Mouse (Mus musculus) forebrain, embryonic 12.5 days (tissue): ENCODE results near the gene Pcbp1. TPM values are rescaled to one million over a fixed set of nuclear protein-coding genes. Genes with fewer than 3 reads are reported as not detected.
A peak's percentile ranks its signal among the peaks of the same experiment; 100 is the strongest.

Source experiments
- ATAC-seq: fragments of 200-750 bp; cut with Nextera tagmentation; 2 replicates; pipeline ENCODE4 v1.8.0; 2017; ENCODE audit warnings: moderate TSS enrichment; ENCODE audit not compliant: low FRiP score
- H3K27ac ChIP-seq: fragments of 300-500 bp; sonication (generic); 2 replicates; pipeline ENCODE4 v1.5.1; 2016; ENCODE audit warnings: mild to moderate bottlenecking
- H3K27me3 ChIP-seq: fragments of 300-500 bp; sonication (generic); 2 replicates; pipeline ENCODE4 v1.6.1; 2016; ENCODE audit warnings: mild to moderate bottlenecking
- H3K36me3 ChIP-seq: fragments of 300-500 bp; sonication (generic); replicated peaks from 2 replicates; pipeline ENCODE4 v1.6.1; 2016; ENCODE audit warnings: mild to moderate bottlenecking
- H3K4me1 ChIP-seq: fragments of 300-500 bp; sonication (generic); 2 replicates; pipeline ENCODE4 v1.6.1; 2016
- H3K4me2 ChIP-seq: fragments of 300-500 bp; sonication (generic); 2 replicates; pipeline ENCODE4 v1.6.1; 2016; ENCODE audit warnings: mild to moderate bottlenecking, moderate library complexity
- H3K4me3 ChIP-seq: fragments of 300-500 bp; sonication (generic); replicated peaks from 2 replicates; pipeline ENCODE4 v1.5.1; 2016; ENCODE audit warnings: mild to moderate bottlenecking
- H3K9ac ChIP-seq: fragments of 300-500 bp; sonication (generic); 2 replicates; pipeline ENCODE4 v1.6.1; 2016; ENCODE audit warnings: mild to moderate bottlenecking
- H3K9me3 ChIP-seq: fragments of 300-500 bp; sonication (generic); 2 replicates; pipeline ENCODE4 v1.6.1; 2016
- WGBS: fragments of 180-500 bp; shearing (Covaris S2); methylation state at CpG from one replicate; pipeline ENCODE4 v1.1.7; 2016; 5-methylcytosine and 5-hydroxymethylcytosine counted together
- polyA plus RNA-seq: library from polyadenylated mRNA; unstranded; fragments of >200 nt; fragmentation: Nextera tagmentation; extraction: Ambion mirVana; gene quantifications from 2 replicates; pipeline ENCODE4 v1.2.1, GENCODE M21; 2016

Pcbp1 gene
- polyA plus RNA-seq, 1 experiment from 2014 or later: 562 TPM

- Histone ChIP-seq H3K4me3 (peak overlapping the region; percentile 10), H3K36me3 (peaks cover 24% of the 10 kb centered on the region), H3K27ac (peak overlapping the region; percentile 43; the same call in 1 of the 2 replicates), H3K4me2 (peak overlapping the region; percentile 92), H3K9me3 (no peaks in the 10 kb centered on the region), H3K9ac (peak overlapping the region; percentile 21; the same call in 1 of the 2 replicates), H3K27me3 (no peaks in the 10 kb centered on the region), H3K4me1 (peaks cover 17% of the 10 kb centered on the region)
- 78% methylated on average over 5 of the region's 5 CpGs for WGBS
- no peak for ATAC-seq
Measured at GRCm38 (mm10) chr6:86522001-86522911, 3.9 kb downstream of the Pcbp1 start.

DNA sequence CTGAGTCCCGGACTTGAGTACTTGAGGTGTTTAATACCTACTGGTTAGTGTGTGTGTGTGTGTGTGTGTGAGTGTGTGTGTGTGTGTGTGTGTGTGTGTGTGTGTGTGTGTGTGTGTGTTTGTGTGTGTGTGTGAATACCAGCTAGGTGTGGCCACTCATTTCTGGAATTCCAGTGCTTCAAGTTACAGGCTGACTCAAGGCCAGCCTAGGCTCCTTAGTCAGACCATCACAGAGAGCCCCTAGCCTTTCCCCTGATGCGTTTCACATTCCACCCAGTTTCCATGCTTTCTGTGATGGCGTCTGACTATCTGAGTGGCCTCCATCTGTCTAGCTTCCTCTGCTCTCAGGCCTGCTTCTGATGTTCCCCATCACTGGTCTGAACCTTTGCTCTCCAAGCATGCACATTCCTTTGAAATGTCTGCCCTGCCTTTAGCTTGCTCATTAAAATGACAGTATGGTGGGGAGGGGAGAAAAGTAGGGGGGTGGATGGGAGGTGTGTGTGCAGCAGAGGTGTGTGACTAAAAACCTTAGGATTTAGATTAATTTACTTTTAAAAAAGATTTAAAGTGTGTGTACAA, 6.3 kb downstream of the Pcbp1 start:
- Histone ChIP-seq H3K27ac (no peak overlapping the region), H3K4me3 (no peak overlapping the region), H3K4me2 (no peak overlapping the region), H3K27me3 (no peaks in the 10 kb centered on the region), H3K9ac (no peak overlapping the region), H3K36me3 (peaks cover 21% of the 10 kb centered on the region), H3K9me3 (no peaks in the 10 kb centered on the region), H3K4me1 (peaks cover 17% of the 10 kb centered on the region)
- ATAC-seq: no peak
- 75% methylated on average over 3 of the region's 3 CpGs for WGBS

- Histone ChIP-seq H3K9ac (no peak overlapping the region), H3K4me1 (no peaks in the 10 kb centered on the region), H3K9me3 (no peaks in the 10 kb centered on the region), H3K4me3 (no peak overlapping the region), H3K27ac (no peak overlapping the region), H3K4me2 (no peak overlapping the region), H3K27me3 (no peaks in the 10 kb centered on the region), H3K36me3 (no peaks in the 10 kb centered on the region)
- 81% methylated on average over 1 of the region's 1 CpGs for WGBS
- ATAC-seq: no peak
Measured at GRCm38 (mm10) chr6:86516021-86516420, 10.1 kb downstream of the Pcbp1 start.

DNA sequence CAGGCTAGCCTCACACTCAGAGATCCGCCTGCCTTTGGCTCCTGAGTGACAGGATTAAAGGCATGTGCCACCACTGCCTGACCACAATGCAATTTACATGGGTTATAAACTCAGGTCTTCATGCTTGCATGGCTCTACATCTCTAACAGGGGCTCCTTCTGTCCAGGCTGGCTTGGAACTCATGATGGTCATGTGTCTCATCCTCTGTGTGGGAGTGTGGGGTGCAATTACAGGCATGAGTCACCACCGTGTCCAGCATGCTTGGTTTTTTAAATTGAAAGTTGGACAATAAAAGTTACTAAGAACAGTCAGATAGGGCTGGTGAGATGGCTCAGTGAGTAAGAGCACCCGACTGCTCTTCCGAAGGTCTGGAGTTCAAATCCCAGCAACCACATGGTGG, 12.8 kb downstream of the Pcbp1 start:
- no peak for ATAC-seq
- Histone ChIP-seq H3K9me3 (no peaks in the 10 kb centered on the region), H3K4me1 (no peaks in the 10 kb centered on the region), H3K9ac (no peak overlapping the region), H3K36me3 (no peaks in the 10 kb centered on the region), H3K27ac (no peak overlapping the region), H3K27me3 (no peaks in the 10 kb centered on the region), H3K4me3 (no peak overlapping the region), H3K4me2 (no peak overlapping the region)
- WGBS: 93% methylated on average over 4 of the region's 4 CpGs

GRCm38 (mm10) chr6:86510979-86511378, 15.1 kb downstream of the Pcbp1 start:
- H3K4me3 ChIP-seq: no peak overlapping the region
- no peaks in the 10 kb centered on the region for H3K36me3 ChIP-seq
- H3K9ac ChIP-seq: no peak overlapping the region
- H3K4me1 ChIP-seq: no peaks in the 10 kb centered on the region
- no peak overlapping the region for H3K4me2 ChIP-seq
- no peak for ATAC-seq
- no peaks in the 10 kb centered on the region for H3K27me3 ChIP-seq
- WGBS: 85% methylated on average over 4 of the region's 4 CpGs
- no peak overlapping the region for H3K27ac ChIP-seq
- H3K9me3 ChIP-seq: no peaks in the 10 kb centered on the region

DNA sequence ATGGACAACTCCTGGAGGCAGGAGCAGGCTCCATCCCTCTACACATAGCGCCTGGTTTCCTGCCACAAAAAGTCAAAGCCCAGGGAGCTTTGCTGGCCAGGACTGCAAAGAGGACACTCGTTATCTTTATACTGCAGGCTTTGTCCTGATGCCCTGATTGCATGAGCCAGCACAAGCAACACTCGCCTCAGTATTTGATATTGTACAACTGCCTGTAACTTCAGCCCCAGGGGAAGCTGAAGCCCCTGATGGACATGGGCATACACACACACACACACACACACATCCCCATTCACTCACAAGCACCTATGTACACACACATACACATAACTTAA, 16.3 kb downstream of the Pcbp1 start:
- Histone ChIP-seq H3K36me3 (no peaks in the 10 kb centered on the region), H3K9ac (no peak overlapping the region), H3K27ac (no peak overlapping the region), H3K27me3 (no peaks in the 10 kb centered on the region), H3K9me3 (no peaks in the 10 kb centered on the region), H3K4me1 (no peaks in the 10 kb centered on the region), H3K4me3 (no peak overlapping the region), H3K4me2 (no peak overlapping the region)
- 62% methylated on average over 3 of the region's 3 CpGs for WGBS
- ATAC-seq: no peak

GRCm38 (mm10) chr6:86509194-86509865, 16.8 kb downstream of the Pcbp1 start:
- Histone ChIP-seq H3K27me3 (no peaks in the 10 kb centered on the region), H3K9ac (no peak overlapping the region), H3K36me3 (no peaks in the 10 kb centered on the region), H3K27ac (no peak overlapping the region), H3K4me3 (no peak overlapping the region), H3K4me1 (no peaks in the 10 kb centered on the region), H3K4me2 (no peak overlapping the region), H3K9me3 (no peaks in the 10 kb centered on the region)
- WGBS: 85% methylated on average over 4 of the region's 4 CpGs
- ATAC-seq: no peak

DNA sequence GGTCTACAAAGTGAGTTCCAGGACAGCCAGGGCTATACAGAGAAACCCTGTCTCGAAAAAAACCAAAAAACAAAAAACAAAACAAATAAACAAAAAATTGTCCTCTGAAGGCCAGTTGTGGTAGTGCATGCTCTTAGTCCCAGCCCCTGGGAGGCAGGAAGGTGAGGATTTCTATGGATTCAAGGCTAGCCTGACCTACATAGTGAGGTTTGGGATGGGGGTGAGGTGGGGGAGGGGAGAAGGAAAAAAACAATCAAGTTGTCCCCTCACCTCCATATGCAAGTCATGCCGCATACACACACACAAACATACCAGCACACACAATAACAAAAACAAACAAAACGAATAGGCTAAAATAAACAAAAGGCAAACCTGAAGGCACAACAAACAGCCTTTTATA, 17.4 kb downstream of the Pcbp1 start:
- Histone ChIP-seq H3K36me3 (no peaks in the 10 kb centered on the region), H3K4me1 (no peaks in the 10 kb centered on the region), H3K27me3 (no peaks in the 10 kb centered on the region), H3K9me3 (no peaks in the 10 kb centered on the region), H3K4me3 (no peak overlapping the region), H3K4me2 (no peak overlapping the region), H3K9ac (no peak overlapping the region), H3K27ac (no peak overlapping the region)
- 83% methylated on average over 3 of the region's 3 CpGs for WGBS
- ATAC-seq: no peak

DNA sequence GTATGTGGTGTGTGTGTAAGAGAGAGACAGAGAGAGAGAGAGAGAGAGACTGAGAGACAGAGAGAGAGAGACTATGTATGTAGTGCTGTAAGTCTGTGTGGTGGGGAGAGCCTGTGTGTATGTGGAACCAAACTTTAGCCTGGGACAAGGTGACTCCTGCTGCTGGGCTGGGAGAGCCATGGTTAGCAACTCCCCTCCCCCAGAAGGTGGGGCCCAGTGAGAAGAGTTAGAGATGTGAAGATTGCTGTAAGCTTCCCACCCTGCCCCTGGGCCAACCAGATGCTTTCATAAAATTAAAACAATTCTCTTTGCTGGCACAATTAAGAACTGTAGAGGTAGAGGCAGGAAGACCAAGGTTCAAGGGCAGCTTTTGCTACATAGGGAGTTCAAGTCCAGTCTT, 19.0 kb downstream of the Pcbp1 start:
- Histone ChIP-seq H3K9me3 (no peaks in the 10 kb centered on the region), H3K4me2 (no peak overlapping the region), H3K27me3 (no peaks in the 10 kb centered on the region), H3K36me3 (no peaks in the 10 kb centered on the region), H3K4me3 (no peak overlapping the region), H3K27ac (no peak overlapping the region), H3K9ac (no peak overlapping the region), H3K4me1 (no peaks in the 10 kb centered on the region)
- ATAC-seq: no peak

DNA sequence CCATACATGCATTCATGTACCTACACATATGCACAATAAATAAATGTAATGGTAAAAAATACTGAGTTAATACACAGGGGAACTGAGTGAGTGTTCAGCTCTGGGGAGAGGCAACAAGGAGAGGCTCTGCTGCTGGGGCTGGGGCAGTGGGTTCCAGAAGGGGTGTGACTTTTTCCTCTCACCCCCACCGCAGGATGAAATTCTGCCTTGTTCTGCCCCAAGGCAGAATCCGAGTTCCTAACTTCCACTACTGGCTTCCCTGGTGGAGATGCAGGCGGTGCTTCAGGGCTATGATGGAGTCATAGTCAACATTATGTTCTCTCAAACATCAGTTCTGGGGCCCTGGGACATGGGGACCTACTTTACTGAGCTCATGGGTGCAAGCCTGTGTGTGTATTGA, 19.8 kb downstream of the Pcbp1 start:
- WGBS: 85% methylated on average over 3 of the region's 3 CpGs
- Histone ChIP-seq H3K9me3 (no peaks in the 10 kb centered on the region), H3K27ac (no peak overlapping the region), H3K4me1 (no peaks in the 10 kb centered on the region), H3K9ac (no peak overlapping the region), H3K4me3 (no peak overlapping the region), H3K36me3 (no peaks in the 10 kb centered on the region), H3K4me2 (no peak overlapping the region), H3K27me3 (no peaks in the 10 kb centered on the region)
- no peak for ATAC-seq

- no peaks in the 10 kb centered on the region for H3K27me3 ChIP-seq
- H3K4me2 ChIP-seq: no peak overlapping the region
- no peaks in the 10 kb centered on the region for H3K4me1 ChIP-seq
- 83% methylated on average over 7 of the region's 7 CpGs for WGBS
- H3K36me3 ChIP-seq: no peaks in the 10 kb centered on the region
- ATAC-seq: no peak
- no peak overlapping the region for H3K9ac ChIP-seq
- H3K9me3 ChIP-seq: no peaks in the 10 kb centered on the region
- no peak overlapping the region for H3K27ac ChIP-seq
- H3K4me3 ChIP-seq: no peak overlapping the region
Measured at GRCm38 (mm10) chr6:86505671-86506070, 20.4 kb downstream of the Pcbp1 start.

GRCm38 (mm10) chr6:86503513-86503912, 22.6 kb downstream of the Pcbp1 start:
- no peak overlapping the region for H3K4me3 ChIP-seq
- no peak for ATAC-seq
- H3K4me2 ChIP-seq: no peak overlapping the region
- no peak overlapping the region for H3K9ac ChIP-seq
- 87% methylated on average over 4 of the region's 4 CpGs for whole genome bisulfite sequencing
- no peaks in the 10 kb centered on the region for H3K9me3 ChIP-seq
- H3K4me1 ChIP-seq: no peaks in the 10 kb centered on the region
- no peaks in the 10 kb centered on the region for H3K27me3 ChIP-seq
- no peaks in the 10 kb centered on the region for H3K36me3 ChIP-seq
- no peak overlapping the region for H3K27ac ChIP-seq
